Mouse (Mus musculus): ENCODE data around the gene Slc25a41. TPM values are rescaled to one million over a fixed set of nuclear protein-coding genes. Genes with fewer than 3 reads are reported as not detected.

Slc25a41 gene
- polyA plus RNA-seq, 1 experiment from 2014 or later = 0.26 TPM

DNA sequence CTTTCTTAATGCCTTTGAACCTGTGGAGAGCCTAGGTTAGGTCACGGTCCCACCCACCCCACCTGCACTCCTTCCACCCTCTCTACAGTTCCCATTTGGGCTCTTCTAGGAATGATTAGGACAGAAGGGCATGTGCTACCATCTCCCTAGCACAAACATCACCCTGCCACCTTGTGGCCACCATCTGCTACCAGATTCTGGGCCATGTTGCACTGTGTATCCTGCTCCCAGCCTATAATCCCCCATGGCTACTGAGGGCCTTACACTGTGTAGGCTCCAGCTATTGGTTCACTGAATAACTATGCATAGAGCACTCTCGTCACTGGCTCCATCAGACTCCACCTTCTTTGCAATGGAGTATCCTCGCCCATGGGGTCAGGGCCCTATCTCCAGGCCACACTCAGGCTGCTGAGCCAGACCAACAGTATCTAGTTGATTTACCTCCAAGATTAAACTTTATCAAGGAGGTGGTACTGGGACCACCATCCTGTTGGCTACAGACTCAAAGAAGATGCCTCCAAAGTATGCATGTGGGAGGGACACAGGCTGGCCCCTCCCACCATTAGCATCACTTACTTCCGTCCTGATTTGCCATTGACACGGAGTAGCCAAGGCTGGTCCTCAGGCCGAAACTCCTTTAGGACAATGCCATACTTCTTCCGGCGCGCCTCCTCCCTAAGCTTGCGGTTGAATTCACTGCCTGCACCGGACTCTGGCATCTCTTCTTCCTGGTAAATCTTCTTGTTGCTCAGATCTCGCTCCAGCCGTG lies 34.1 kb downstream of the Slc25a41 start:
- 94% methylated on average over 13 of the region's 13 CpGs for WGBS
- Histone ChIP-seq H3K27me3 (no peaks in the 10 kb centered on the region), H3K4me2 (no peak overlapping the region), H3K4me3 (replicated peaks) (no peak overlapping the region), H3K36me3 (peaks cover 67% of the 10 kb centered on the region), H3K9ac (no peak overlapping the region), H3K9me3 (replicated peaks) (no peaks in the 10 kb centered on the region), H3K27ac (no peak overlapping the region), H3K4me1 (peaks cover 21% of the 10 kb centered on the region)
- no peak for ATAC-seq (replicated peaks; ENCODE audit: low FRiP score)

DNA sequence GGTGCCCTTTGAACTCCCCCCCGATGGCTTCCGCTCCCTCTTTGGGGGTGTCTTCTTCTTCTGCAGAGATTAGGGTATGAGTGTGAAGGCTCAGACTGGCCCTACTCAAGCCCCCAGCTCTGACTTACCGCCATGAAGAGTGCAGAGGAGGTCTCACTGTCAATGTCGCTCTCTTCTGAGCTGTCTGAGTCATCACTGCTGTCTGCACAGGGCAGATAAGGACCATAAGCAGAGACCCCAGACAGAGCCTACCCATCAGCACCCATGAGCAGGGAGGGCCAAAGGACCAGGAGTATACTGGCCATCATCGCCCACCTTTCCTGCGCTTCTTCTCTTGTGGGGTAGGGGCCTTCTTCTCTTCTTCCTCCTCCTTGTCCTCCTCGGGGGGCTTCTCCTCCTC lies 37.5 kb downstream of the Slc25a41 start:
- no peak overlapping the region for H3K4me3 ChIP-seq (replicated peaks)
- no peaks in the 10 kb centered on the region for H3K4me1 ChIP-seq
- no peak overlapping the region for H3K9ac ChIP-seq
- no peaks in the 10 kb centered on the region for H3K27me3 ChIP-seq
- H3K9me3 ChIP-seq (replicated peaks) = no peaks in the 10 kb centered on the region
- H3K4me2 ChIP-seq = no peak overlapping the region
- WGBS = 92% methylated on average over 7 of the region's 7 CpGs
- no peak overlapping the region for H3K27ac ChIP-seq
- no peak for ATAC-seq (replicated peaks; ENCODE audit: low FRiP score)
- peaks cover 87% of the 10 kb centered on the region for H3K36me3 ChIP-seq

DNA sequence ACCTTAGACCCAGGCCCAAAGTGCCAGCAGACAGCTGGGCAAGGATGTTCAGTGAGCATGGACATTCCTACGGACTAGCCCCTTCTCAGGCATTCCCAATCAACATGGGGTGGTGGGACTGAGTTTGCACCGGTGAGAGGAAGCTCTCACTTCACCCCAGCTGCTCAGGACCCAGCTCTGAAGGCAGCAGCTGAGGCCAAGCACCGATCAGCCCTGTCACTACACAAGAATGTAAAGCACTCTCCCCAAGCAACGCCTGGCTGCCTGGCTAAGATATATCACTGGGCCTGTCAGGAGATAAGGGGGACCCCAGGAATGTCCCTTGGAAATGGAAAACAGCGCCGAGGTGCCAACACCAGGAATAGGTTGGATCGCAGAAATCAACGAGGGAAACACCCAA lies 40.2 kb downstream of the Slc25a41 start:
- H3K36me3 ChIP-seq = peaks cover 69% of the 10 kb centered on the region
- no peak overlapping the region for H3K27ac ChIP-seq
- H3K9ac ChIP-seq = no peak overlapping the region
- H3K27me3 ChIP-seq = no peaks in the 10 kb centered on the region
- H3K4me3 ChIP-seq (replicated peaks) = no peak overlapping the region
- peaks cover 10% of the 10 kb centered on the region for H3K4me1 ChIP-seq
- WGBS = 66% methylated on average over 8 of the region's 8 CpGs
- H3K9me3 ChIP-seq (replicated peaks) = no peaks in the 10 kb centered on the region
- no peak for ATAC-seq (replicated peaks; ENCODE audit: low FRiP score)
- no peak overlapping the region for H3K4me2 ChIP-seq

DNA sequence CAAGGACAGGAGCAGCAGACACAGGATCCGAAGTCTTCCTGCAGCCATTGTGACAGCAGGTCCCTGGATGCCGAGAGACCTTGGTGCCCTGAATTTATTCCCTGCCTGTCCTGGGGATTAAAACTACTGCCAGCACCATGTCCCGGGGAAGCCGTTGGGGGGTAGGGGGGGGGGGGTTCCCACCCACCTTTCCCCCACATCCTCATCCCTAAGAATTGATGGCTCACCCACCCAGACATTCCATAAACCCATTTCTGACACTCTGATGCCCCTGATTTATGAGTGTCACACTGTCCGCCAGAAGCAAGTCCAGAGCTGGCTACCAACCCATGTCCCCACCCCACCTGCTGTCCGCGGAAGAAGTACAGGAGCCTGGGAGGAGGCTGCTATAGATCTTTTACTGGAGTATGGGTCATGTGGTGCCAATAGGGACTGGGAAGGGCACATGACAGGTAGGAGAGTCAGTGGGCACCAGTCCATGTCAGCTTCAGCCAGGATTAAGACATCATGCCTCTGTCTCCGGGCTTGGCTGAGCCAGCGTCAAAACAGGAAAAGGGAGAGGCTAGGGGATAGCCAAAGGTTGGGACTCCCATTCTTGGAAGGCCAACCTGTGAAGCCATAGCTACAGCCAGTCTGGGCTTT lies 41.4 kb downstream of the Slc25a41 start, which contains the start of gene Pspn:
Gene Pspn, minus strand, starts transcription at position 51 of the 642 bp plus-strand sequence.
- H3K27ac ChIP-seq = no peak within 1 kb of the TSS
- H3K9ac ChIP-seq = no peak within 1 kb of the TSS
- no peak within 1 kb of the TSS for H3K4me3 ChIP-seq (replicated peaks)
- 82% methylated on average over 9 of the region's 9 CpGs for WGBS
- no peaks in the 10 kb centered on the region for H3K27me3 ChIP-seq
- H3K4me2 ChIP-seq = no peak within 1 kb of the TSS
- no peak for ATAC-seq (replicated peaks; ENCODE audit: low FRiP score)
- H3K36me3 ChIP-seq = peaks cover 69% of the 10 kb centered on the region
- H3K9me3 ChIP-seq (replicated peaks) = no peaks in the 10 kb centered on the region
- peaks cover 10% of the 10 kb centered on the region for H3K4me1 ChIP-seq

DNA sequence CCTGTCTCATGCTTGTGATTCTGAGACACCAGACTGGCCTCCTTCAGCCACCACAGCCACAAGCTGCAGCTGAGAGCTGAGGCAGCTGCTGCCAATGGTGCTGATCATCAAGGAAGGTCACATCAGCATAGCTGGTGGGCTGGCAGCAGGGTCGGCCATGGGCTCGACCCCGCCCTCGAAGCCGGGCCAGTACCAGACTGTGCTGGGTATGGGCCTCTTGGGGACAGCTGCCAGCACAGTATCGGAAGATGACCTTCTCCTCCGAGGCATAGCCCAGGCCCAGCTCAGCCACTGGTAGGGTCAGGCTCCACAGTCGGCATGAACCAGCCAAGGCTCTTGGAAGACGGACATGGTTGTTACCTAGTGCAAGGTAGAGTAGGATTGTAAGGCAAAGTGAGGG lies 42.0 kb downstream of the Slc25a41 start:
- no peak overlapping the region for H3K9ac ChIP-seq
- H3K4me3 ChIP-seq (replicated peaks) = no peak overlapping the region
- H3K9me3 ChIP-seq (replicated peaks) = no peaks in the 10 kb centered on the region
- H3K27me3 ChIP-seq = no peaks in the 10 kb centered on the region
- ATAC-seq (replicated peaks; ENCODE audit: low FRiP score) = no peak
- WGBS = 95% methylated on average over 9 of the region's 9 CpGs
- no peak overlapping the region for H3K4me2 ChIP-seq
- H3K4me1 ChIP-seq = peaks cover 10% of the 10 kb centered on the region
- no peak overlapping the region for H3K27ac ChIP-seq
- H3K36me3 ChIP-seq = peaks cover 69% of the 10 kb centered on the region

- peaks cover 10% of the 10 kb centered on the region for H3K4me1 ChIP-seq
- H3K4me2 ChIP-seq = peak within 1 kb of the TSS; percentile 82
- peak within 1 kb of the TSS; percentile 90 for H3K27ac ChIP-seq
- peaks cover 69% of the 10 kb centered on the region for H3K36me3 ChIP-seq
- WGBS = under 1% methylated on average over 38 of the region's 38 CpGs
- H3K27me3 ChIP-seq = no peaks in the 10 kb centered on the region
- H3K9ac ChIP-seq = peak within 1 kb of the TSS; percentile 61
- H3K9me3 ChIP-seq (replicated peaks) = no peaks in the 10 kb centered on the region
- H3K4me3 ChIP-seq (replicated peaks) = peak within 1 kb of the TSS; percentile 88
- ATAC-seq (replicated peaks; ENCODE audit: low FRiP score) = peak; percentile 99
Measured at GRCm38 (mm10) chr17:56997029-56997667, 44.3 kb downstream of the Slc25a41 start, which contains the start of gene Alkbh7. Gene Alkbh7, plus strand, starts transcription at chr17:56997339.

DNA sequence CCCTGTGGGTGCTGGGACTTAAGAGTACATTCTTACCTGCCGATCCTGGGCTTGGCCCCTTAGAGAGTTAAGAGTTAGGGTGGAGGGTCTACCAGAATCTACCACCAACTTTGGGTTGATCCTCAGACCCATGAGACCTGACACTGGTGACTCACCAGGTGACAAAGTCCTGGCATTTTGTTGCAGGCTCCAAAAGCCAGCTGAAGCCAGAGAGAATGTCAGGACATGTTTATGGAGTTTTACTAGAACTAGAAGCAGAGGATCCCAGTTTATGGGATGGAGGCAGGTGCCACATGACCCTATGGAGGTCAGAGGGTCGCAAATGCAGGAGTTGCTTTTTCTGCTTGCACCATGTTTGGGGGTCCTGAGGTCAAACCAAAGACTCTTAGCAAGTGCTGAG lies 44.9 kb downstream of the Slc25a41 start:
- H3K4me3 ChIP-seq (replicated peaks) = no peak overlapping the region
- no peak for ATAC-seq (replicated peaks; ENCODE audit: low FRiP score)
- peaks cover 76% of the 10 kb centered on the region for H3K36me3 ChIP-seq
- H3K4me2 ChIP-seq = peak overlapping the region; percentile 82; the same call in 1 of the 2 replicates
- no peak overlapping the region for H3K9ac ChIP-seq
- H3K27ac ChIP-seq = 0 out of 2 replicates have a peak overlapping the region, but pooled peaks have one; percentile 90
- 76% methylated on average over 2 of the region's 2 CpGs for WGBS
- H3K27me3 ChIP-seq = no peaks in the 10 kb centered on the region
- peaks cover 13% of the 10 kb centered on the region for H3K4me1 ChIP-seq
- no peaks in the 10 kb centered on the region for H3K9me3 ChIP-seq (replicated peaks)

DNA sequence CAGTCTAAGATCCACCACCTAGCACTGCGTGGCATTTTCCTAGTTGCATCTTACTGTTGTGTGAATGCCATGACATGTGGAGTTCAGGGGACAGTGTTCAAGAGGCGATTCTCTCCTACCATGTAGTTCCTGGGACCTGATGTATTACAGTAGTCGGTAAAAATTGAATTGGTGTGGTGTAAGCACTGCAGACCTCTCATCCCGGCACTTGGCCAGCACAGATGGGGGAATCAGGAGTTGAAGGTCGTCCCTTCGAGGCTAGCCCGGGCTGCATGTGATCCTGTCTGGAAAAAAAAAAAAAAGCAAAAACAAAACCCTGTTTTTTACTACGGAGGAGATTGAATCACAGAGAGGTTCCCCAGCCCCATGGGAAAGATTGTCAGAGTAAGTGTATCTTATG lies 46.4 kb downstream of the Slc25a41 start:
- ATAC-seq (replicated peaks; ENCODE audit: low FRiP score) = no peak
- no peak overlapping the region for H3K4me2 ChIP-seq
- peaks cover 69% of the 10 kb centered on the region for H3K36me3 ChIP-seq
- no peak overlapping the region for H3K4me3 ChIP-seq (replicated peaks)
- H3K27me3 ChIP-seq = no peaks in the 10 kb centered on the region
- no peak overlapping the region for H3K9ac ChIP-seq
- WGBS = 88% methylated on average over 8 of the region's 8 CpGs
- H3K4me1 ChIP-seq = peaks cover 22% of the 10 kb centered on the region
- H3K9me3 ChIP-seq (replicated peaks) = no peaks in the 10 kb centered on the region
- H3K27ac ChIP-seq = no peak overlapping the region

- Histone ChIP-seq H3K27me3 (no peaks in the 10 kb centered on the region), H3K4me2 (peak overlapping the region; percentile 82), H3K9me3 (replicated peaks) (no peaks in the 10 kb centered on the region), H3K27ac (no peak overlapping the region), H3K36me3 (peaks cover 47% of the 10 kb centered on the region), H3K4me3 (replicated peaks) (peak overlapping the region; percentile 91), H3K4me1 (peaks cover 14% of the 10 kb centered on the region), H3K9ac (peak overlapping the region; percentile 90)
- WGBS = 77% methylated on average over 2 of the region's 2 CpGs
- ATAC-seq (replicated peaks; ENCODE audit: low FRiP score) = no peak
Measured at GRCm38 (mm10) chr17:56990966-56991365, 50.5 kb downstream of the Slc25a41 start.

GRCm38 (mm10) chr17:56990115-56990746 lies 51.2 kb downstream of the Slc25a41 start, which contains the start of gene Clpp:
Gene Clpp, plus strand, starts transcription at chr17:56990305.
- Histone ChIP-seq H3K36me3 (peaks cover 39% of the 10 kb centered on the region), H3K27ac (peak within 1 kb of the TSS; percentile 81), H3K9ac (peak within 1 kb of the TSS; percentile 90), H3K4me3 (replicated peaks) (peak within 1 kb of the TSS; percentile 91), H3K4me1 (peaks cover 14% of the 10 kb centered on the region), H3K27me3 (no peaks in the 10 kb centered on the region), H3K9me3 (replicated peaks) (no peaks in the 10 kb centered on the region), H3K4me2 (peak within 1 kb of the TSS; percentile 82)
- peak; percentile 97 for ATAC-seq (replicated peaks; ENCODE audit: low FRiP score)
- WGBS = under 1% methylated on average over 52 of the region's 52 CpGs

- Histone ChIP-seq H3K27ac (peak overlapping the region; percentile 81), H3K9me3 (replicated peaks) (no peaks in the 10 kb centered on the region), H3K4me1 (peaks cover 14% of the 10 kb centered on the region), H3K4me3 (replicated peaks) (peak overlapping the region; percentile 91), H3K4me2 (peak overlapping the region; percentile 82), H3K9ac (peak overlapping the region; percentile 90), H3K27me3 (no peaks in the 10 kb centered on the region), H3K36me3 (peaks cover 33% of the 10 kb centered on the region)
- 4% methylated on average over 25 of the region's 25 CpGs for WGBS
- peak; percentile 94 for ATAC-seq (replicated peaks; ENCODE audit: low FRiP score)
Measured at GRCm38 (mm10) chr17:56989467-56990114, 51.9 kb downstream of the Slc25a41 start.

Data from kidney, embryonic 15.5 days (tissue).